Mouse (Mus musculus) central nervous system, embryonic 14 days (tissue): ENCODE results near the gene Wdr53. TPM values are rescaled to one million over a fixed set of nuclear protein-coding genes. Genes with fewer than 3 reads are reported as not detected.

Source experiments
- polyA plus RNA-seq: library from polyadenylated mRNA; depleted of rRNA; stranded (reverse); fragments of >200 nt; gene quantifications from 2 replicates; pipeline ENCODE4 v1.2.3, GENCODE M21; 2012; rRNA removed

Gene Wdr53
- polyA plus RNA-seq: 12.2 and 12.4 TPM in 2 replicates

DNA sequence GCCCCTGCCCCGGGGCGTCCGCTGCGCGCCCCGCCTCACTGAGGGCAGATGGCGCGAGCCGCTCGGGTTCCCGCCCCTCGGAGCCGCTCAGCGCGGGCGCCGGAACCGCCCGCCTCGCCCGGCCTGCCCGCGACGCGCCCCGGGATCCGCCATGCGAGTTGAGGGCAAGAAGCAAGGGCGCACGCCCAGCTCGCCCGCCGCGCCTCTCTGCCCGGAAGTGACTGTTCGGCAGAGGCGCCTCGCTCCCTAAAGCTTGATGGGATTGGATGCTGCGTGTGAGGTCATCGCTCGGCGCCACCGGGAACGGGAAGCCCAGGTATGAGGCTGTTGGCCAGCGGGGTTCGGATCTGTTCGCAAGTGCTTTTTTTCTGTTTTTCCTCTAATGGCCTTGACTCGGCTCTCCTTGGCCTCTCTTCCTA is at the start of gene Wdr53, which contains the start of gene Fbxo45:
TSS of gene Wdr53 (plus strand) at position 276 of the 419 bp plus-strand sequence.
TSS of gene Fbxo45 (minus strand) at position 207 of the 419 bp plus-strand sequence.

GRCm38 (mm10) chr16:32271291-32271690 is 24.3 kb downstream of the Wdr53 start, which contains the start of gene Smco1:
Smco1 (plus strand) TSS chr16:32271468.

GRCm38 (mm10) chr16:32277308-32278256 is 30.6 kb downstream of the Wdr53 start, which contains the start of gene Rnf168:
Rnf168 (plus strand) TSS chr16:32277459.

Other genes with a start within 250 kb of the Wdr53 start
- 19.0 and 20.3 TPM in 2 replicates for gene Senp5, start 243.9 kb upstream of the Wdr53 start, polyA plus RNA-seq
- 31.5 and 33.8 TPM in 2 replicates for gene Pak2, start 167.9 kb upstream of the Wdr53 start, polyA plus RNA-seq
- gene Pigx, start 147.5 kb upstream of the Wdr53 start, polyA plus RNA-seq: 80.2 and 89.8 TPM in 2 replicates
- gene Cep19, start 147.4 kb upstream of the Wdr53 start, polyA plus RNA-seq: 24.7 and 27.2 TPM in 2 replicates
- 6.1 and 7.8 TPM in 2 replicates for gene Nrros, start 81.6 kb upstream of the Wdr53 start, polyA plus RNA-seq
- not detected in 2 replicates for gene Bex6, start 67.4 kb upstream of the Wdr53 start, polyA plus RNA-seq
- 23.2 and 24.9 TPM in 2 replicates for gene Fbxo45, start 69 bp upstream of the Wdr53 start, polyA plus RNA-seq
- 0.04 TPM in 1 of 2 replicates, not detected in the other for gene Smco1, start 24.2 kb downstream of the Wdr53 start, polyA plus RNA-seq
- 15.6 and 16.4 TPM in 2 replicates for gene Rnf168, start 30.2 kb downstream of the Wdr53 start, polyA plus RNA-seq
- gene Ubxn7, start 85.0 kb downstream of the Wdr53 start, polyA plus RNA-seq: 25.2 and 26.6 TPM in 2 replicates
- gene Tm4sf19, start 153.3 kb downstream of the Wdr53 start, polyA plus RNA-seq: 0.06 and 0.09 TPM in 2 replicates
- gene Tctex1d2, start 172.5 kb downstream of the Wdr53 start, polyA plus RNA-seq: 21.1 and 23.7 TPM in 2 replicates
- gene Pcyt1a, start 183.7 kb downstream of the Wdr53 start, polyA plus RNA-seq: 29.9 and 30.6 TPM in 2 replicates
- gene Slc51a, start 240.7 kb downstream of the Wdr53 start, polyA plus RNA-seq: 0.06 and 0.09 TPM in 2 replicates
- gene Zdhhc19, start 249.0 kb downstream of the Wdr53 start, polyA plus RNA-seq: 0.11 TPM in 1 of 2 replicates, not detected in the other